Mouse (Mus musculus): ENCODE measurements around the gene Gpr18. TPM values are rescaled to one million over a fixed set of nuclear protein-coding genes. Genes with fewer than 3 reads are reported as not detected.

Gene Gpr18
- polyA plus RNA-seq, 1 experiment from 2014 or later: 0.08 TPM

DNA sequence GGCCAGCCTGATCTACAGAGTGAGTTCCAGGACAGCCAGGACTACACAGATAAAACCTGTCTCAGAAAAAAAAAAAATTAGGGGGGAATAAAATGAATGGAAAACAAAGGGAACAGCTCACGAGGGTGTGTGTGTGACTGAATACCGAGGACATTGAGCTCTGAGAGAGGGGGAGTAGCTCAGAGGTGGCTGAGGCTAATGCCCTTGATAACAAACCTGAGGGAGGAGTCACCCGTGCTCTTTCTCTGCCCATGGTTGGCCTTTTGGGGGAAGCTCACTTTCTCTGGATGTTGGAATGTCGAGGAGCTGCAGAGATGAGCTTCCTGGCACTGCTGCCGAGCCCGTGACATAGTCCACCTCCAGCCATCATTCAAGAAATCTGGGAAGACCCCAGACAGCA, 45.4 kb upstream of the Gpr18 start:
- WGBS: 35% methylated on average over 6 of the region's 6 CpGs
- Histone ChIP-seq H3K4me3 (replicated peaks; ENCODE audit: low read depth, low read length) (no peak overlapping the region), H3K36me3 (ENCODE audit: insufficient read depth, low read length) (no peaks in the 10 kb centered on the region), H3K27me3 (ENCODE audit: insufficient read depth, low read length) (no peaks in the 10 kb centered on the region), H3K4me2 (ENCODE audit: low read length) (no peak overlapping the region), H3K9me3 (replicated peaks; ENCODE audit: low read length) (no peaks in the 10 kb centered on the region), H3K9ac (ENCODE audit: low read depth, low read length) (no peak overlapping the region), H3K27ac (no peak overlapping the region), H3K4me1 (replicated peaks; ENCODE audit: insufficient read depth, low read length) (peaks cover 25% of the 10 kb centered on the region)
- TF ChIP-seq CTCF (IDR thresholded peaks at IDR 0.05; ENCODE audit: low read depth): no peak
- DNase-seq (ENCODE audit: low spot score) (no peak), ATAC-seq (replicated peaks; ENCODE audit: low FRiP score, low read depth) (no peak)

DNA sequence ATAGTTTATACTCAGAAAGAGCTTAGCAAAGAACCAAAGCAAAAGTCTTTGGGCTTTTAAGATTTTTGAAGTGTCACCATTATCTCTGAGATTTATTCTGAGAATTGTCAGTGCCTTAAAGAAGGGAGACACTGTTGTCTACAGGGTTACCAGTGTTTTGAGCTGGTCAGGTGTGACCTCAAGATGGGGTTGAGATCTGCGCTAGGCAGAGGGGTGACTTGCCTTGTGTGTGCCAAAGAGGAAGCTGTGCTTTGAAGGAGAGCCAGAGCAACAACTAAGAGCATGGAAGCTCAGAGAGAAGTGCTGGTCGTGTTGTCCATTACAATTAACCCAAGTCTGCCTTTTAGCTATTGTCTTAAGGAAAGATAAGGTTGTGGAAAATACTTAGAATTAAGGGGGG, 45.0 kb upstream of the Gpr18 start:
- ATAC-seq (replicated peaks; ENCODE audit: low FRiP score, low read depth) (no peak), DNase-seq (ENCODE audit: low spot score) (no peak)
- 77% methylated on average over 2 of the region's 2 CpGs for WGBS
- Histone ChIP-seq H3K4me2 (ENCODE audit: low read length) (no peak overlapping the region), H3K4me1 (replicated peaks; ENCODE audit: insufficient read depth, low read length) (peaks cover 25% of the 10 kb centered on the region), H3K9me3 (replicated peaks; ENCODE audit: low read length) (no peaks in the 10 kb centered on the region), H3K4me3 (replicated peaks; ENCODE audit: low read depth, low read length) (no peak overlapping the region), H3K27ac (no peak overlapping the region), H3K36me3 (ENCODE audit: insufficient read depth, low read length) (no peaks in the 10 kb centered on the region), H3K27me3 (ENCODE audit: insufficient read depth, low read length) (no peaks in the 10 kb centered on the region), H3K9ac (ENCODE audit: low read depth, low read length) (no peak overlapping the region)
- no peak for TF ChIP-seq CTCF (IDR thresholded peaks at IDR 0.05; ENCODE audit: low read depth)

DNA sequence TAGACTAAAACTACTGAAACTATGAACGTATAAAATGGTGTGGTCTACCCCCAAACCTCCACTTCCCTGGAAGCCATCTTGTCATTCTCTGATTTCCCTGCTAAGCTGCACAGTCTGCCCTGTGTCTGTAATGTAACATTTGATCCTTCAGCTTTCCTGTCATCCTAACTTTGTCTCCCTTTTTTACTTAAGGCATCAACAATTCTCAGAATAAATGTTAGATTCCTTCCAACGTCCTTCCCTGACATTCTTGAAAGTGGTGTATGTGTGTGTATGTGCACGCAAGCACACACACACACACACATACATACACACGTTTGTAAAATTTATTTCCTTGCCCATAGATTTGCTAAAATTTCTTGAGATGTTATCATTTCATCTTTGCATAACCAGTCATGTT, 44.5 kb upstream of the Gpr18 start:
- ATAC-seq (replicated peaks; ENCODE audit: low FRiP score, low read depth): no peak

DNA sequence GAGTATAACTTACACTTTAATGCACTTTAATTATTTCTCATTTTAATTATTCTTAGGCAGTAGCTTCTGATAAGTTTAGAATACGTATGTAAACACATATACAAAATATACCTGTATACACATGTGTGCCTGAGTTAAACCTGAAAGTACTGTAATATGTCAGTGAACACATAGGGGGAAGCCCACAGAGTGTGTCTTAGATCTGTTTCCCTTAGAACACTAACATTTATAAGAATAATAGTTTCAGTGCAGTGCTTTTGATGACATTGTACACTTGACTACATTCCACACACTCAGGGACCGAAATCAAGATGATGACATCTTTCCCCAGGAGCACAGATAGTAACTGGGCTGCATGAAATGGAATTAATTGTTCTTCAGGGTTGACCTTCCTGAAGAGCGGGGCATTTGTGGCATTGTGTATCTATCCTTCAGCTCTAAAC, 44.0 kb upstream of the Gpr18 start:
- Histone ChIP-seq H3K4me3 (replicated peaks; ENCODE audit: low read depth, low read length) (no peak overlapping the region), H3K9ac (ENCODE audit: low read depth, low read length) (no peak overlapping the region), H3K27ac (no peak overlapping the region), H3K36me3 (ENCODE audit: insufficient read depth, low read length) (no peaks in the 10 kb centered on the region), H3K4me1 (replicated peaks; ENCODE audit: insufficient read depth, low read length) (peaks cover 25% of the 10 kb centered on the region), H3K9me3 (replicated peaks; ENCODE audit: low read length) (no peaks in the 10 kb centered on the region), H3K27me3 (ENCODE audit: insufficient read depth, low read length) (no peaks in the 10 kb centered on the region), H3K4me2 (ENCODE audit: low read length) (no peak overlapping the region)
- DNase-seq (ENCODE audit: low spot score) (no peak), ATAC-seq (replicated peaks; ENCODE audit: low FRiP score, low read depth) (no peak)
- WGBS: 84% methylated on average over 3 of the region's 3 CpGs
- no peak for TF ChIP-seq CTCF (IDR thresholded peaks at IDR 0.05; ENCODE audit: low read depth)

More for the DNA sequence above, 44.5 kb upstream of the Gpr18 start:
- Histone ChIP-seq H3K27ac (no peak overlapping the region), H3K9me3 (replicated peaks; ENCODE audit: low read length) (no peaks in the 10 kb centered on the region), H3K4me3 (replicated peaks; ENCODE audit: low read depth, low read length) (no peak overlapping the region), H3K36me3 (ENCODE audit: insufficient read depth, low read length) (no peaks in the 10 kb centered on the region), H3K4me1 (replicated peaks; ENCODE audit: insufficient read depth, low read length) (peaks cover 25% of the 10 kb centered on the region), H3K4me2 (ENCODE audit: low read length) (no peak overlapping the region), H3K27me3 (ENCODE audit: insufficient read depth, low read length) (no peaks in the 10 kb centered on the region), H3K9ac (ENCODE audit: low read depth, low read length) (no peak overlapping the region)
- TF ChIP-seq CTCF (IDR thresholded peaks at IDR 0.05; ENCODE audit: low read depth): no peak
- DNase-seq (ENCODE audit: low spot score): no peak
- 85% methylated on average over 4 of the region's 4 CpGs for WGBS

DNA sequence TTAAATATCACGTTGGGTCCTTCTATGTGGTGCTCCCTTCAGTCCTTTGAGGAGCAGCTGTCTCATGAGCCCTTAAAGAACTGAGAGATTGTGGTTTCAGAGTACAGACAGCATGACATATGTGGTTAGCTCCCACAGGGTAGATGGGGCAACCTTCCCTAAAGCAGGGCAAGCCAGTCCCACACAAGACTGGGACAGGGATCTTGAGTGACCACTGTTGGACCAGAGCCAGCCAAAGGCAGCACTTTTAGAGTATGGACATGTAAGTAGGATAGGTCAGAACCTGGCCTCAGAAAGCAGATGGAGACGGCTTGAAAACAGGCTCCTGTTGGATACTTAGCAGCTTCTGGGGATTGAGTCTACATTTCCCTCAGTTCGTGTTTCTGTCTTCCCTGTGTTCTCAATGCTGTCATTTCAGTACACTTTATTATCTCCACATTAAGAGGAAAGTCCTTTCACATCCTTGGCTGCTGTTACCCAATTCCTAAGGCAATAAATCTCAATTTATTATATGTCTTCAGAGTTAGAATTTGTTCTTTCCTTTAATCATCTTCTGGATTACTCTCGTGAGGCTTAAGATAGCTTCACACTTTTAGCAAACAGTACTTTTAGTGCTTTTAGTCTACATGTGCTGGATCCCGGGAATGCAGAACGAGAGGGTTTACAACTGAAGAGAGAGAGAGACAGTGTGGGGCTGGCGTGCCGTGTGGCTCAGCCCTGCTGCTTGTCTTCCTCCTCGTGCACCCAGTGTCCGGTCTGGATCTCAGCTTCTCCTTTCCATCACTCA, 43.4 kb upstream of the Gpr18 start:
- Histone ChIP-seq H3K27ac (no peak overlapping the region), H3K9ac (ENCODE audit: low read depth, low read length) (no peak overlapping the region), H3K36me3 (ENCODE audit: insufficient read depth, low read length) (no peaks in the 10 kb centered on the region), H3K4me3 (replicated peaks; ENCODE audit: low read depth, low read length) (no peak overlapping the region), H3K4me1 (replicated peaks; ENCODE audit: insufficient read depth, low read length) (peaks cover 23% of the 10 kb centered on the region), H3K9me3 (replicated peaks; ENCODE audit: low read length) (no peaks in the 10 kb centered on the region), H3K27me3 (ENCODE audit: insufficient read depth, low read length) (no peaks in the 10 kb centered on the region), H3K4me2 (ENCODE audit: low read length) (no peak overlapping the region)
- 0 out of 2 replicates have a peak, but pooled peaks have one; percentile 22 for ATAC-seq (replicated peaks; ENCODE audit: low FRiP score, low read depth)
- WGBS: 27% methylated on average over 10 of the region's 10 CpGs
- TF ChIP-seq CTCF (IDR thresholded peaks at IDR 0.05; ENCODE audit: low read depth): no peak
- peak; percentile 72 for DNase-seq (ENCODE audit: low spot score)

DNA sequence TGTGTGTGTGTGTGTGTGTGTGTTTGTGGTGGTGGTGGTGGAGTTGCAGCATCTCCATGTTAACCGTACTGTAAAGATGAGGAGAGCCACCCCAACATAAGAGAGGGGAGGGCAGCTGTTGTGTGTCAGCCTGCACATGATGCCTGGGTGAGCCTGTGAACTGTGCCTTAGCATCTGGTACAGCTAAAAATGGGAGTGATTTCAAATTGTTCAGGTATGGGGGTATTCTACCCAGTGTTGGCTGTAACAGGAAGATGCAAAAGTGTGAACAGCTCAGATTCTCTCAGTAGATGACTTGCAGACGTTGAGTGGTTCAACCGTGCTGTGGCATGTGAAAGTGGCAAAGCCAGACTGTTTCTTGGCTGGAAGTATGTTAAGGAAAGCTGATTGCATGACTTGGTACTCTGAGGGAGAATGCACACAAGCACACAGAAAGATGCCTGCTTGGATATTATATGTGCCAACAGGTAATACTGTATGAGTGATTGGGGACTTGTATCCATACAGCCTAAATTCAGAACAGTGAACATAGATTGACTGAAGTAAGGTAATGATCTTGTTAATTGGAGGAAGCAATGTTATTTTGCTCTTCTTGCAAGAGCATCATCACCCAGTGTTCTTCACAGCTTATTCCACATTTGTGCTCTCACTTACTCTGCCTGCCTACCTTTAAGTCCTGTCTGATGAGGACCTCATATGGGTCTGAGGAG, 42.6 kb upstream of the Gpr18 start:
- Histone ChIP-seq H3K9ac (ENCODE audit: low read depth, low read length) (no peak overlapping the region), H3K36me3 (ENCODE audit: insufficient read depth, low read length) (no peaks in the 10 kb centered on the region), H3K4me2 (ENCODE audit: low read length) (no peak overlapping the region), H3K4me3 (replicated peaks; ENCODE audit: low read depth, low read length) (no peak overlapping the region), H3K27me3 (ENCODE audit: insufficient read depth, low read length) (no peaks in the 10 kb centered on the region), H3K9me3 (replicated peaks; ENCODE audit: low read length) (no peaks in the 10 kb centered on the region), H3K4me1 (replicated peaks; ENCODE audit: insufficient read depth, low read length) (peaks cover 15% of the 10 kb centered on the region), H3K27ac (no peak overlapping the region)
- no peak for ATAC-seq (replicated peaks; ENCODE audit: low FRiP score, low read depth)
- no peak for TF ChIP-seq CTCF (IDR thresholded peaks at IDR 0.05; ENCODE audit: low read depth)
- 91% methylated on average over 3 of the region's 3 CpGs for WGBS
- no peak for DNase-seq (ENCODE audit: low spot score)
